Mouse (Mus musculus) right cerebral cortex, adult 2 months (tissue): ENCODE measurements around the gene Psmb11.
"Not testable (repeated sequence)": the region's sequence is repeated elsewhere in the genome, so short reads cannot be mapped to it uniquely, and the experiment has no call there.

Experiments used
- DNase-seq, 2 experiments: peaks; one replicate each; pipeline ENCODE4 v3.0.0; 2021 to 2022; ENCODE audit warnings: low spot score in 2 of 2

Psmb11 gene

GRCm38 (mm10) chr14:54603038-54603654 lies 18.1 kb upstream of the Psmb11 start:
- peak; percentile 95 to 96 for DNase-seq

GRCm38 (mm10) chr14:54603686-54604085 lies 17.5 kb upstream of the Psmb11 start:
- DNase-seq, result no peak

GRCm38 (mm10) chr14:54605752-54606321 lies 15.4 kb upstream of the Psmb11 start, which contains the start of gene 4931414P19Rik:
Gene 4931414P19Rik (minus strand): TSS chr14:54605993.
- DNase-seq, result peak; percentile 56 to 72

- no peak for DNase-seq
Measured at GRCm38 (mm10) chr14:54607226-54607625, 14.0 kb upstream of the Psmb11 start.

GRCm38 (mm10) chr14:54609245-54609644 lies 12.0 kb upstream of the Psmb11 start:
- no peak for DNase-seq

GRCm38 (mm10) chr14:54609962-54610361 lies 11.3 kb upstream of the Psmb11 start:
- DNase-seq, result no peak

GRCm38 (mm10) chr14:54610648-54611047 lies 10.6 kb upstream of the Psmb11 start:
- DNase-seq, result peak; percentile 59 to 60

GRCm38 (mm10) chr14:54614130-54614529 lies 7.1 kb upstream of the Psmb11 start:
- DNase-seq, result not testable (repeated sequence)

- DNase-seq, result no peak
Measured at GRCm38 (mm10) chr14:54616226-54616825, 4.9 kb upstream of the Psmb11 start.

- DNase-seq, result no peak
Measured at GRCm38 (mm10) chr14:54617152-54617896, 3.9 kb upstream of the Psmb11 start.

- DNase-seq, result peak; percentile 88 to 94
Measured at GRCm38 (mm10) chr14:54617897-54618365, 3.3 kb upstream of the Psmb11 start, which contains the start of gene Psmb5. Gene Psmb5 (minus strand): TSS chr14:54618022.

- no peak for DNase-seq
Measured at GRCm38 (mm10) chr14:54623334-54623733, 2.1 kb downstream of the Psmb11 start.

GRCm38 (mm10) chr14:54624976-54625375 lies 3.7 kb downstream of the Psmb11 start:
- no peak for DNase-seq

- DNase-seq, result no peak
Measured at GRCm38 (mm10) chr14:54628103-54628502, 6.9 kb downstream of the Psmb11 start.

- DNase-seq, result no peak
Measured at GRCm38 (mm10) chr14:54629797-54630196, 8.6 kb downstream of the Psmb11 start.

- DNase-seq, result no peak
Measured at GRCm38 (mm10) chr14:54630583-54631239, 9.5 kb downstream of the Psmb11 start.

GRCm38 (mm10) chr14:54631240-54631599 lies 10.0 kb downstream of the Psmb11 start:
- DNase-seq, result no peak

GRCm38 (mm10) chr14:54632252-54632651 lies 11.0 kb downstream of the Psmb11 start:
- no peak for DNase-seq

GRCm38 (mm10) chr14:54634182-54634581 lies 12.9 kb downstream of the Psmb11 start:
- no peak for DNase-seq

GRCm38 (mm10) chr14:54636954-54637353 lies 15.7 kb downstream of the Psmb11 start:
- DNase-seq, result no peak

GRCm38 (mm10) chr14:54638210-54638609 lies 17.0 kb downstream of the Psmb11 start:
- peak in 1 of 2 experiments; percentile 62 for DNase-seq

GRCm38 (mm10) chr14:54640121-54640520 lies 18.9 kb downstream of the Psmb11 start:
- DNase-seq, result no peak
